Mouse (Mus musculus) olfactory bulb, adult 2 months (tissue): ENCODE results near the gene Klf4. TPM values are rescaled to one million over a fixed set of nuclear protein-coding genes. Genes with fewer than 3 reads are reported as not detected.

ENCODE experiments used
- H3K27ac ChIP-seq: fragments of 200-500 bp; 2 replicates; pipeline ENCODE4 v1.5.1; 2012; ENCODE audit warnings: low read depth, low read length; ENCODE audit not compliant: insufficient read depth
- H3K4me1 ChIP-seq: fragments of 200-500 bp; 2 replicates; pipeline ENCODE4 v1.6.1; 2012; ENCODE audit warnings: low read length; ENCODE audit not compliant: control insufficient read depth, insufficient read depth
- H3K4me3 ChIP-seq: fragments of 200-500 bp; 2 replicates; pipeline ENCODE4 v1.5.1; 2012; ENCODE audit warnings: mild to moderate bottlenecking, low read depth, low read length, moderate library complexity; ENCODE audit not compliant: insufficient read depth
- CTCF ChIP-seq: fragments of 200-500 bp; IDR thresholded peaks from 2 replicates; pipeline ENCODE4 v1.5.1; 2012; ENCODE audit warnings: low read depth, mild to moderate bottlenecking, low read length, moderate library complexity; ENCODE audit not compliant: insufficient read depth
- POLR2A ChIP-seq: fragments of 200-500 bp; IDR thresholded peaks from 2 replicates; pipeline ENCODE4 v1.6.1; 2012; ENCODE audit warnings: mild to moderate bottlenecking, low read depth, low read length, moderate library complexity; ENCODE audit not compliant: insufficient read depth
- WGBS: fragments of 180-500 bp; shearing (Covaris S2); methylation state at CpG from one replicate; pipeline ENCODE4 v1.1.7; 2018; 5-methylcytosine and 5-hydroxymethylcytosine counted together
- polyA plus RNA-seq: library from polyadenylated mRNA; stranded (reverse); fragments of >200 nt; gene quantifications from 2 replicates; pipeline ENCODE4 v1.2.4, GENCODE M21; 2012; ENCODE audit warnings: low replicate concordance; ENCODE audit not compliant: missing spikeins, insufficient read depth, insufficient read length

Klf4 gene
- polyA plus RNA-seq, 1 experiment: not detected

GRCm38 (mm10) chr4:55508712-55509111 lies 23.6 kb downstream of the Klf4 start:
- Histone ChIP-seq H3K27ac (no peak overlapping the region), H3K4me3 (no peak overlapping the region), H3K4me1 (0 out of 2 replicates have a peak, but pooled peaks cover 3% of the 10 kb centered on the region)
- TF ChIP-seq CTCF: no peak
- no peak for TF ChIP-seq POLR2A
- WGBS: 91% methylated on average over 7 of the region's 7 CpGs

- H3K27ac ChIP-seq: no peak overlapping the region
- H3K4me1 ChIP-seq: no peaks in the 10 kb centered on the region
- no peak overlapping the region for H3K4me3 ChIP-seq
- 38% methylated on average over 1 of the region's 1 CpGs for WGBS
- no peak for TF ChIP-seq POLR2A
Observed at GRCm38 (mm10) chr4:55498621-55499020, 33.6 kb downstream of the Klf4 start.

- H3K4me1 ChIP-seq: no peaks in the 10 kb centered on the region
- H3K4me3 ChIP-seq: no peak overlapping the region
- no peak overlapping the region for H3K27ac ChIP-seq
- 83% methylated on average over 7 of the region's 7 CpGs for WGBS
- TF ChIP-seq POLR2A (no peak), CTCF (no peak)
Observed at GRCm38 (mm10) chr4:55496416-55496815, 35.9 kb downstream of the Klf4 start.

GRCm38 (mm10) chr4:55493261-55493660 lies 39.0 kb downstream of the Klf4 start:
- TF ChIP-seq CTCF (no peak), POLR2A (no peak)
- H3K4me1 ChIP-seq: no peaks in the 10 kb centered on the region
- H3K4me3 ChIP-seq: no peak overlapping the region
- 84% methylated on average over 3 of the region's 3 CpGs for WGBS
- H3K27ac ChIP-seq: no peak overlapping the region

GRCm38 (mm10) chr4:55489328-55489727 lies 42.9 kb downstream of the Klf4 start:
- TF ChIP-seq POLR2A (no peak), CTCF (no peak)
- WGBS: 75% methylated on average over 3 of the region's 3 CpGs
- Histone ChIP-seq H3K4me1 (no peaks in the 10 kb centered on the region), H3K4me3 (no peak overlapping the region), H3K27ac (no peak overlapping the region)

GRCm38 (mm10) chr4:55488604-55489003 lies 43.7 kb downstream of the Klf4 start:
- Histone ChIP-seq H3K27ac (no peak overlapping the region), H3K4me3 (no peak overlapping the region), H3K4me1 (no peaks in the 10 kb centered on the region)
- TF ChIP-seq POLR2A: no peak
- WGBS: 77% methylated on average over 6 of the region's 6 CpGs

GRCm38 (mm10) chr4:55480322-55480767 lies 51.9 kb downstream of the Klf4 start:
- 16% methylated on average over 25 of the region's 25 CpGs for WGBS
- no peak overlapping the region for H3K27ac ChIP-seq
- TF ChIP-seq POLR2A: no peak
- peak; percentile 83 for TF ChIP-seq CTCF
- peaks cover 15% of the 10 kb centered on the region for H3K4me1 ChIP-seq
- peak overlapping the region; percentile 12; the same call in 1 of the 2 replicates for H3K4me3 ChIP-seq

- H3K4me3 ChIP-seq: no peak overlapping the region
- 46% methylated on average over 5 of the region's 5 CpGs for whole genome bisulfite sequencing
- no peak overlapping the region for H3K27ac ChIP-seq
- H3K4me1 ChIP-seq: peaks cover 15% of the 10 kb centered on the region
- TF ChIP-seq CTCF (no peak), POLR2A (no peak)
Observed at GRCm38 (mm10) chr4:55478333-55478732, 53.9 kb downstream of the Klf4 start.

GRCm38 (mm10) chr4:55477933-55478332 lies 54.3 kb downstream of the Klf4 start:
- H3K4me3 ChIP-seq: no peak overlapping the region
- WGBS: 61% methylated on average over 4 of the region's 4 CpGs
- TF ChIP-seq POLR2A (no peak), CTCF (no peak)

GRCm38 (mm10) chr4:55477210-55477759 lies 55.0 kb downstream of the Klf4 start:
- WGBS: 80% methylated on average over 7 of the region's 7 CpGs
- TF ChIP-seq CTCF (no peak), POLR2A (no peak)

More at GRCm38 (mm10) chr4:55477933-55478332, 54.3 kb downstream of the Klf4 start:
- Histone ChIP-seq H3K4me1 (peaks cover 15% of the 10 kb centered on the region), H3K27ac (no peak overlapping the region)

More at GRCm38 (mm10) chr4:55477210-55477759, 55.0 kb downstream of the Klf4 start:
- Histone ChIP-seq H3K4me3 (no peak overlapping the region), H3K27ac (no peak overlapping the region), H3K4me1 (peaks cover 15% of the 10 kb centered on the region)

Other genes starting within 250 kb of the Klf4 start
- not detected in 2 replicates for gene Rad23b, start 182.4 kb downstream of the Klf4 start, polyA plus RNA-seq